Mouse (Mus musculus) embryonic facial prominence, embryonic 14.5 days (tissue): ENCODE results near the gene Castor2. TPM values are rescaled to one million over a fixed set of nuclear protein-coding genes. Genes with fewer than 3 reads are reported as not detected.

Source experiments
- ATAC-seq: fragments of 200-750 bp; cut with Nextera tagmentation; 2 replicates; pipeline ENCODE4 v1.8.0; 2017; ENCODE audit warnings: low read depth, moderate number of reproducible peaks, moderate TSS enrichment
- DNase-seq: peaks from one replicate; pipeline ENCODE4 v3.0.0-alpha.2; 2015; ENCODE audit warnings: low spot score
- H3K27ac ChIP-seq: fragments of 300-500 bp; sonication (generic); replicated peaks from 2 replicates; pipeline ENCODE4 v1.5.1; 2014; ENCODE audit warnings: low read depth, mild to moderate bottlenecking, low read length, moderate library complexity
- H3K27me3 ChIP-seq: fragments of 300-500 bp; sonication (generic); replicated peaks from 2 replicates; pipeline ENCODE4 v1.6.1; 2014; ENCODE audit warnings: low read length; ENCODE audit not compliant: control insufficient read depth, insufficient read depth
- H3K36me3 ChIP-seq: fragments of 300-500 bp; sonication (generic); 2 replicates; pipeline ENCODE4 v1.6.1; 2014; ENCODE audit warnings: low read length, mixed read lengths; ENCODE audit not compliant: control insufficient read depth, insufficient read depth
- H3K4me1 ChIP-seq: fragments of 300-500 bp; sonication (generic); 2 replicates; pipeline ENCODE4 v1.6.1; 2014; ENCODE audit warnings: antibody characterized with exemption, low read length; ENCODE audit not compliant: control insufficient read depth, insufficient read depth
- H3K4me2 ChIP-seq: fragments of 300-500 bp; sonication (generic); 2 replicates; pipeline ENCODE4 v1.6.1; 2014; ENCODE audit warnings: low read depth, mild to moderate bottlenecking, low read length, moderate library complexity, mixed read lengths
- H3K4me3 ChIP-seq: fragments of 300-500 bp; sonication (generic); 2 replicates; pipeline ENCODE4 v1.5.1; 2014; ENCODE audit warnings: low read depth, mild to moderate bottlenecking, low read length
- H3K9ac ChIP-seq: fragments of 300-500 bp; sonication (generic); 2 replicates; pipeline ENCODE4 v1.6.1; 2014; ENCODE audit warnings: low read depth, mild to moderate bottlenecking, low read length, moderate library complexity, mixed read lengths
- H3K9me3 ChIP-seq: fragments of 300-500 bp; sonication (generic); 2 replicates; pipeline ENCODE4 v1.6.1; 2016; ENCODE audit warnings: low read length; ENCODE audit not compliant: control insufficient read depth
- WGBS: fragments of 180-500 bp; shearing (Covaris S2); extraction: QIAGEN DNeasy Blood & Tissue Kit; methylation state at CpG from one replicate; pipeline ENCODE4 v1.1.7; 2014; 5-methylcytosine and 5-hydroxymethylcytosine counted together
- polyA plus RNA-seq: library from polyadenylated mRNA; unstranded; fragments of >200 nt; fragmentation: Nextera tagmentation; extraction: Ambion mirVana; gene quantifications from 2 replicates; pipeline ENCODE4 v1.2.1, GENCODE M21; 2014

The Castor2 gene
- polyA plus RNA-seq, 1 experiment from 2014 or later, result 13.5 TPM

- ATAC-seq (no peak), DNase-seq (no peak)
- Histone ChIP-seq H3K4me3 (peak overlapping the region; percentile 80), H3K9ac (peak overlapping the region; percentile 77), H3K27me3 (no peaks in the 10 kb centered on the region), H3K4me1 (peaks cover 3% of the 10 kb centered on the region; the same call in 1 of the 2 replicates), H3K4me2 (peak overlapping the region; percentile 92), H3K9me3 (no peaks in the 10 kb centered on the region), H3K36me3 (no peaks in the 10 kb centered on the region), H3K27ac (peak overlapping the region; percentile 80; the same call in 1 of the 2 replicates)
- 41% methylated on average over 13 of the region's 13 CpGs for WGBS
Measured at GRCm38 (mm10) chr5:134098341-134098902, 1.1 kb upstream of the Castor2 start.

DNA sequence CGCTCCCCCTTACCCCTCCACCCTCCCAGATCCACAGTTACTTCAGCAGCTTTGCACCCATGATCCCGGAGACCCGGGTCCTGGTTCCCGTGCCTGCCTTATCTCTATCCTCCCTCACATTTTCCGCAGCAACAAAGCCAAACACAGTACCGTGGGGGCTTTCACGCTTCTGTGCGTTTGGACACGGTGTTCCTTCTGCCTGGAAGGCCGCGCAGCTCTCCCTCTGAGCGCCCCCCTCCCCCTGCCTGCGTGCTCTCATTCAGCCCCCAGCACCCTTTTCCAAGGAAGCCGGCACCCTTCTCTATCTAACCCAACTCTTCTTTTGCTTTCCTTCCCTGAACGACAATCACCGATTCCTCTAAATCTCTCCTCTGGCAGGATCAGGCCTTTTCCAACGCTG, 535 bp upstream of the Castor2 start:
- H3K4me3 ChIP-seq, result peak overlapping the region; percentile 80
- DNase-seq (peak; percentile 45), ATAC-seq (peak; percentile 41)
- H3K27me3 ChIP-seq, result no peaks in the 10 kb centered on the region
- H3K4me1 ChIP-seq, result peaks cover 3% of the 10 kb centered on the region; the same call in 1 of the 2 replicates
- 1% methylated on average over 17 of the region's 17 CpGs for WGBS
- H3K4me2 ChIP-seq, result peak overlapping the region; percentile 92
- peak overlapping the region; percentile 77 for H3K9ac ChIP-seq
- no peaks in the 10 kb centered on the region for H3K36me3 ChIP-seq
- H3K27ac ChIP-seq, result peak overlapping the region; percentile 80
- H3K9me3 ChIP-seq, result no peaks in the 10 kb centered on the region

DNA sequence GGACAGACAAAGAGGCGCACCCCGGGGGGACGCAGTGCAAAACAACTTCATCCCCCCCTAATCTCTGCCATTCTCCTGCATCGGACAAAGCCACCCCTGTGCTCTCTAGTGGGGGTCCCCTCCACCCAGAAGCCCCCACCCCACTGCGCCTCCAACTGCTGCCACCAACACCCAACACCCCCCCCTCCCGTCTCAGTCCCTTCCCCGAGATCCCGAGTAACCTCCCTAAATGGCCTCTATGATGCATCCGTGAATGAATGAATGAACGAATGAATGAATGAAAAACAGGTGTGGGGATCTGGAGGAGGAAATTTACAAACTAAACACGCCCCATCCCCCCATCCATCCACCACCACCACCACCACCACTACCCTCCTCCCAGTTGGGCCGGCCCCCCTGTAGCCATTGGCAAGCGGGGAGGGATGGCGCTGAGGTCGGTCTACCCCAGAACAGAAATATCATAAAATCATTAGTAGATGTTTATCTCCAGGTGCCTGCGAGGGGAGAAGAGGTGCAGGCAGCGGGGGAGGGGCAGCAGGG, 791 bp downstream of the Castor2 start:
- H3K27me3 ChIP-seq, result no peaks in the 10 kb centered on the region
- 1% methylated on average over 16 of the region's 17 CpGs for WGBS
- H3K9me3 ChIP-seq, result no peaks in the 10 kb centered on the region
- no peaks in the 10 kb centered on the region for H3K36me3 ChIP-seq
- H3K4me2 ChIP-seq, result peak overlapping the region; percentile 92
- peak overlapping the region; percentile 80 for H3K4me3 ChIP-seq
- H3K4me1 ChIP-seq, result peaks cover 3% of the 10 kb centered on the region; the same call in 1 of the 2 replicates
- peak overlapping the region; percentile 77 for H3K9ac ChIP-seq
- ATAC-seq, result no peak
- no peak for DNase-seq
- H3K27ac ChIP-seq, result no peak overlapping the region

DNA sequence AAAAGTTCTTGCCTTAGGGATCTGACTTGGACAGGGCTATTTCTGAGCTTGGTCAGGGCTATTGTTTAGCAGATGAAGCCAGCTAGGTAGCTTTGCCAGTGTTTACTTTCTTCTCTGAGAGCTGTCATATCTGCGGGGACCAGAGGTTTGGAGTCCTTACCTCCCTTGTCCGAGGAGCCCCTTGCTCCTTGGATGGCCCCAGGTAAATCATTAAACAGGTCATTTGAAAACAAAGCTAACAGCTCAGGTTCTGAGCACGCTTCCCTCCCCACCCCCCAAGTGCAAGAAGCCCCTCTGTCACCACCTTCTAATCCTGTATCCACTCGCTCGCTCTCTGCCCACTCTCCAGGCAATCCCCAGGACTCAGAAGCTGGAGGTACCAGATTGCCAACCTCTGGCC, 1.8 kb downstream of the Castor2 start:
- Histone ChIP-seq H3K27ac (no peak overlapping the region), H3K9me3 (no peaks in the 10 kb centered on the region), H3K36me3 (no peaks in the 10 kb centered on the region), H3K27me3 (no peaks in the 10 kb centered on the region), H3K4me1 (peaks cover 3% of the 10 kb centered on the region; the same call in 1 of the 2 replicates), H3K4me3 (no peak overlapping the region), H3K9ac (no peak overlapping the region), H3K4me2 (peak overlapping the region; percentile 92; the same call in 1 of the 2 replicates)
- ATAC-seq (no peak), DNase-seq (no peak)
- WGBS, result 63% methylated on average over 5 of the region's 5 CpGs

DNA sequence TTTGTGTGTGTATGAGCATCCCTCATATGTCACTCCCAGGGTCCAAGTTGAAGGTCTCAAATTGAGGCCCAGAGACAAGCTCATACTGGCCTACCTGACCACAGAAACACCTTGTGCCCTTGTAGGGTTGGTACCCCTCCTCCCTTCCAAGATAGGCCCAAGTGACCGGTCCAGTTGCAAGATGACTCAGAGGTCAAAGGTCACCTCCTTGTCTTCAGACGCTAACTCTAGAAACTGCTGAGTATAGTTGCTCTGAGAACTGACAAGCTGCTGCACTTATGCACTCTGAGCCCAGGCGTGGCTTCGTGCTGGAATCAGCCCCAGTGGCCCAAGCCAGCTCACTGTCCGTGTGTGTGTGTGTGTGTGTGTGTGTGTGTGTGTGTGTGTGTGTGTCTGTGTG, 2.4 kb downstream of the Castor2 start:
- Histone ChIP-seq H3K27ac (no peak overlapping the region), H3K9ac (no peak overlapping the region), H3K27me3 (no peaks in the 10 kb centered on the region), H3K36me3 (no peaks in the 10 kb centered on the region), H3K9me3 (no peaks in the 10 kb centered on the region), H3K4me2 (no peak overlapping the region), H3K4me1 (peaks cover 3% of the 10 kb centered on the region; the same call in 1 of the 2 replicates), H3K4me3 (no peak overlapping the region)
- ATAC-seq, result no peak
- DNase-seq, result peak; percentile 33
- 30% methylated on average over 5 of the region's 5 CpGs for WGBS

- 60% methylated on average over 6 of the region's 6 CpGs for WGBS
- no peak for ATAC-seq
- H3K4me1 ChIP-seq, result peaks cover 3% of the 10 kb centered on the region; the same call in 1 of the 2 replicates
- H3K36me3 ChIP-seq, result no peaks in the 10 kb centered on the region
- H3K4me3 ChIP-seq, result no peak overlapping the region
- H3K9ac ChIP-seq, result no peak overlapping the region
- H3K27ac ChIP-seq, result no peak overlapping the region
- no peaks in the 10 kb centered on the region for H3K9me3 ChIP-seq
- no peaks in the 10 kb centered on the region for H3K27me3 ChIP-seq
- H3K4me2 ChIP-seq, result no peak overlapping the region
- no peak for DNase-seq
Measured at GRCm38 (mm10) chr5:134102720-134103119, 3.2 kb downstream of the Castor2 start.

DNA sequence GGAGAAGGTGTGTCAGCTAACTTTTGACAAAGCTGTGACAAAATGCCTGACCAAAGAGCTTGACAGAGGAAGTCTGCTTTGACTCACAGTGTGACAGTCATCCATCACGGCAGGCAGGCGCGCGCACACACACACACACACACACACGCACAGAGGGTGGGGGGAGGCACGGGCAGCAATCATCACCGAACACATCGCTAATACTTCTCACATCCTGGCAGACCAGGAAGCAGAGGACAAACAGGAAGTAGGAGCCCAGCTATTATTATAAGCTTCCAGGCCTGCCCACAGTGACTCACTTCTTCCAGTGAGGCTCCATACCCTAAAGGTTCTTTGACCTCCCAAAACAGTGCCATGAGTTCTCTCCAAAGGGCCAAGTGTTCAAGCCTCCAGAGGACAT, 6.3 kb downstream of the Castor2 start:
- Histone ChIP-seq H3K27ac (no peak overlapping the region), H3K27me3 (no peaks in the 10 kb centered on the region), H3K4me3 (no peak overlapping the region), H3K9me3 (no peaks in the 10 kb centered on the region), H3K4me2 (no peak overlapping the region), H3K4me1 (no peaks in the 10 kb centered on the region), H3K9ac (no peak overlapping the region), H3K36me3 (0 out of 2 replicates have a peak, but pooled peaks cover 4% of the 10 kb centered on the region)
- ATAC-seq, result no peak
- WGBS, result 96% methylated on average over 8 of the region's 8 CpGs
- DNase-seq, result no peak

DNA sequence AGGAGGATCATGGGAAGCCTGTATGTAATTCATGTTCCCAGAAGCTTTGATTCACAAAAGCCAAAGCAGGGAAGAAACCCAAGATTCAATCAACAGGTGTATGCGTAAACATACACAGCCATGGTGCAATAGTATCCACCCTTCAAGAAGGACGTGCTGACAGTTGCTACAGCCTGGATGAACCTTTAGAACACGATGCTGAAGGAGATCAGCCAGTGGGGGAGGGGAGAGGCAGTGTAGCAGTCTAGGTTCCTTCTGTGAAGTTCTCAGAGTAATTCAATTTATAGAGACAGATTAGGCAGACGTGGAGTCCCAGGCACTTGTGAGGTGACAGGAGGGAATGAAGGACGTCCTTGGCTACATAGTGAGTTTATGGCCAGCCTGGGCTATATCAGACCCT, 15.5 kb downstream of the Castor2 start:
- 0 out of 2 replicates have a peak, but pooled peaks cover 11% of the 10 kb centered on the region for H3K36me3 ChIP-seq
- H3K9ac ChIP-seq, result no peak overlapping the region

More for the DNA sequence above, 15.5 kb downstream of the Castor2 start:
- Histone ChIP-seq H3K4me3 (no peak overlapping the region), H3K27ac (no peak overlapping the region), H3K4me2 (no peak overlapping the region), H3K9me3 (no peaks in the 10 kb centered on the region), H3K27me3 (no peaks in the 10 kb centered on the region), H3K4me1 (no peaks in the 10 kb centered on the region)
- ATAC-seq (no peak), DNase-seq (no peak)
- 80% methylated on average over 5 of the region's 5 CpGs for WGBS
